Mouse (Mus musculus) thymus, postnatal 36 days (tissue): ENCODE results near the gene Ppp1r15b.
A peak's percentile ranks its signal among the peaks of the same experiment; 100 is the strongest.

Experiments
- DNase-seq, 2 experiments: peaks; one replicate each; pipeline ENCODE4 v3.0.0; 2022; ENCODE audit warnings: mixed read lengths in 2 of 2

Ppp1r15b gene

GRCm38 (mm10) chr1:133124137-133124536 is 6.8 kb upstream of the Ppp1r15b start:
- no peak for DNase-seq

- DNase-seq = no peak
Observed at GRCm38 (mm10) chr1:133125640-133126364, 5.1 kb upstream of the Ppp1r15b start.

GRCm38 (mm10) chr1:133126365-133126740 is 4.6 kb upstream of the Ppp1r15b start:
- no peak for DNase-seq

- no peak for DNase-seq
Observed at GRCm38 (mm10) chr1:133127328-133127727, 3.6 kb upstream of the Ppp1r15b start.

GRCm38 (mm10) chr1:133129471-133130221 is 1.3 kb upstream of the Ppp1r15b start:
- no peak for DNase-seq

GRCm38 (mm10) chr1:133131561-133131905 is 590 bp downstream of the Ppp1r15b start:
- DNase-seq = no peak

- DNase-seq = peak in 1 of 2 experiments; percentile 33
Observed at GRCm38 (mm10) chr1:133131936-133132335, 993 bp downstream of the Ppp1r15b start.

- peak; percentile 24 to 35 for DNase-seq
Observed at GRCm38 (mm10) chr1:133132388-133133326, 1.7 kb downstream of the Ppp1r15b start.

GRCm38 (mm10) chr1:133133425-133133824 is 2.5 kb downstream of the Ppp1r15b start:
- no peak for DNase-seq

GRCm38 (mm10) chr1:133134071-133134470 is 3.1 kb downstream of the Ppp1r15b start:
- no peak for DNase-seq

GRCm38 (mm10) chr1:133134881-133135280 is 3.9 kb downstream of the Ppp1r15b start:
- DNase-seq = no peak

GRCm38 (mm10) chr1:133135808-133136207 is 4.9 kb downstream of the Ppp1r15b start:
- DNase-seq = no peak

- DNase-seq = no peak
Observed at GRCm38 (mm10) chr1:133138401-133138800, 7.5 kb downstream of the Ppp1r15b start.

GRCm38 (mm10) chr1:133146014-133147009 is 15.4 kb downstream of the Ppp1r15b start:
- DNase-seq = peak; percentile 25 to 33

- DNase-seq = no peak
Observed at GRCm38 (mm10) chr1:133147324-133147723, 16.4 kb downstream of the Ppp1r15b start.

- no peak for DNase-seq
Observed at GRCm38 (mm10) chr1:133148122-133148521, 17.2 kb downstream of the Ppp1r15b start.

GRCm38 (mm10) chr1:133150556-133150955 is 19.6 kb downstream of the Ppp1r15b start:
- peak in 1 of 2 experiments; percentile 63 for DNase-seq

- no peak for DNase-seq
Observed at GRCm38 (mm10) chr1:133152213-133152612, 21.3 kb downstream of the Ppp1r15b start.

- no peak for DNase-seq
Observed at GRCm38 (mm10) chr1:133155270-133155669, 24.3 kb downstream of the Ppp1r15b start.

- DNase-seq = peak; percentile 60 to 71
Observed at GRCm38 (mm10) chr1:133159128-133159564, 28.2 kb downstream of the Ppp1r15b start.

GRCm38 (mm10) chr1:133161559-133161958 is 30.6 kb downstream of the Ppp1r15b start:
- no peak for DNase-seq

- no peak for DNase-seq
Observed at GRCm38 (mm10) chr1:133162046-133162445, 31.1 kb downstream of the Ppp1r15b start.
